Mouse (Mus musculus) limb, embryonic 14.5 days (tissue): Measurements from ENCODE around the gene Gm49380. TPM values are rescaled to one million over a fixed set of nuclear protein-coding genes. Genes with fewer than 3 reads are reported as not detected.

Experiments
- ATAC-seq: fragments of 200-750 bp; cut with Nextera tagmentation; 2 replicates; pipeline ENCODE4 v1.8.0; 2017; ENCODE audit warnings: low read depth, moderate number of reproducible peaks, moderate TSS enrichment; ENCODE audit not compliant: low FRiP score
- DNase-seq: peaks from one replicate; pipeline ENCODE4 v3.0.0-alpha.2; 2015; ENCODE audit warnings: low spot score
- H3K27ac ChIP-seq: fragments of 300-500 bp; sonication (generic); replicated peaks from 2 replicates; pipeline ENCODE4 v1.5.1; 2014; ENCODE audit warnings: low read depth, mild to moderate bottlenecking, low read length, moderate library complexity, mixed read lengths
- H3K27me3 ChIP-seq: fragments of 300-500 bp; sonication (generic); 2 replicates; pipeline ENCODE4 v1.6.1; 2014; ENCODE audit warnings: low read length, mixed read lengths; ENCODE audit not compliant: control insufficient read depth, insufficient read depth
- H3K36me3 ChIP-seq: fragments of 300-500 bp; sonication (generic); 2 replicates; pipeline ENCODE4 v1.6.1; 2014; ENCODE audit warnings: mild to moderate bottlenecking, low read length, moderate library complexity, mixed read lengths; ENCODE audit not compliant: control insufficient read depth, insufficient read depth
- H3K4me1 ChIP-seq: fragments of 300-500 bp; sonication (generic); 2 replicates; pipeline ENCODE4 v1.6.1; 2014; ENCODE audit warnings: antibody characterized with exemption, low read length, mixed read lengths; ENCODE audit not compliant: control insufficient read depth, insufficient read depth
- H3K4me2 ChIP-seq: fragments of 300-500 bp; sonication (generic); replicated peaks from 2 replicates; pipeline ENCODE4 v1.6.1; 2014; ENCODE audit warnings: low read depth, mild to moderate bottlenecking, low read length, moderate library complexity; ENCODE audit not compliant: severe bottlenecking
- H3K4me3 ChIP-seq: fragments of 300-500 bp; sonication (generic); replicated peaks from 2 replicates; pipeline ENCODE4 v1.5.1; 2014; ENCODE audit warnings: low read length
- H3K9ac ChIP-seq: fragments of 300-500 bp; sonication (generic); 2 replicates; pipeline ENCODE4 v1.6.1; 2014; ENCODE audit warnings: mild to moderate bottlenecking, low read depth, low read length, moderate library complexity; ENCODE audit not compliant: severe bottlenecking
- H3K9me3 ChIP-seq: fragments of 300-500 bp; sonication (generic); 2 replicates; pipeline ENCODE4 v1.6.1; 2016; ENCODE audit warnings: low read length; ENCODE audit not compliant: control insufficient read depth
- POLR2A ChIP-seq: fragments of 200-500 bp; IDR thresholded peaks from 2 replicates; pipeline ENCODE4 v1.8.0; 2012; ENCODE audit warnings: inconsistent platforms, mild to moderate bottlenecking, moderate library complexity, borderline replicate concordance; ENCODE audit not compliant: insufficient read depth, insufficient read length; ENCODE audit errors: extremely low read depth
- WGBS: fragments of 180-500 bp; shearing (Covaris S2); extraction: QIAGEN DNeasy Blood & Tissue Kit; methylation state at CpG from one replicate; pipeline ENCODE4 v1.1.7; 2014; 5-methylcytosine and 5-hydroxymethylcytosine counted together
- polyA plus RNA-seq, 2 experiments: library from polyadenylated mRNA; depleted of rRNA in 1 of 2; stranded (reverse) in 1 of 2; unstranded in 1 of 2; fragments of >200 nt; fragmentation: Nextera tagmentation in 1 of 2; extraction: Ambion mirVana in 1 of 2; gene quantifications; 2 replicates each; pipeline versions ENCODE4 v1.2.1 to v1.2.3; 2012 to 2014

Gene Gm49380
- polyA plus RNA-seq, 2 experiments = 0.23 to 0.49 TPM

GRCm38 (mm10) chr9:44052855-44053254 lies 60.4 kb downstream of the Gm49380 start:
- no peaks in the 10 kb centered on the region for H3K36me3 ChIP-seq
- no peak for ATAC-seq
- no peak overlapping the region for H3K9ac ChIP-seq
- H3K4me1 ChIP-seq = no peaks in the 10 kb centered on the region
- no peak overlapping the region for H3K27ac ChIP-seq
- no peak overlapping the region for H3K4me2 ChIP-seq
- 59% methylated on average over 3 of the region's 3 CpGs for WGBS
- TF ChIP-seq POLR2A = no peak
- no peaks in the 10 kb centered on the region for H3K9me3 ChIP-seq
- H3K27me3 ChIP-seq = no peaks in the 10 kb centered on the region
- no peak for DNase-seq
- H3K4me3 ChIP-seq = no peak overlapping the region

GRCm38 (mm10) chr9:44049381-44050165 lies 63.7 kb downstream of the Gm49380 start:
- Histone ChIP-seq H3K27ac (no peak overlapping the region), H3K27me3 (peaks cover 6% of the 10 kb centered on the region), H3K9ac (no peak overlapping the region), H3K4me1 (no peaks in the 10 kb centered on the region), H3K9me3 (no peaks in the 10 kb centered on the region), H3K4me3 (no peak overlapping the region), H3K36me3 (no peaks in the 10 kb centered on the region), H3K4me2 (no peak overlapping the region)
- ATAC-seq (no peak), DNase-seq (no peak)
- WGBS = 83% methylated on average over 8 of the region's 8 CpGs
- no peak for TF ChIP-seq POLR2A

DNA sequence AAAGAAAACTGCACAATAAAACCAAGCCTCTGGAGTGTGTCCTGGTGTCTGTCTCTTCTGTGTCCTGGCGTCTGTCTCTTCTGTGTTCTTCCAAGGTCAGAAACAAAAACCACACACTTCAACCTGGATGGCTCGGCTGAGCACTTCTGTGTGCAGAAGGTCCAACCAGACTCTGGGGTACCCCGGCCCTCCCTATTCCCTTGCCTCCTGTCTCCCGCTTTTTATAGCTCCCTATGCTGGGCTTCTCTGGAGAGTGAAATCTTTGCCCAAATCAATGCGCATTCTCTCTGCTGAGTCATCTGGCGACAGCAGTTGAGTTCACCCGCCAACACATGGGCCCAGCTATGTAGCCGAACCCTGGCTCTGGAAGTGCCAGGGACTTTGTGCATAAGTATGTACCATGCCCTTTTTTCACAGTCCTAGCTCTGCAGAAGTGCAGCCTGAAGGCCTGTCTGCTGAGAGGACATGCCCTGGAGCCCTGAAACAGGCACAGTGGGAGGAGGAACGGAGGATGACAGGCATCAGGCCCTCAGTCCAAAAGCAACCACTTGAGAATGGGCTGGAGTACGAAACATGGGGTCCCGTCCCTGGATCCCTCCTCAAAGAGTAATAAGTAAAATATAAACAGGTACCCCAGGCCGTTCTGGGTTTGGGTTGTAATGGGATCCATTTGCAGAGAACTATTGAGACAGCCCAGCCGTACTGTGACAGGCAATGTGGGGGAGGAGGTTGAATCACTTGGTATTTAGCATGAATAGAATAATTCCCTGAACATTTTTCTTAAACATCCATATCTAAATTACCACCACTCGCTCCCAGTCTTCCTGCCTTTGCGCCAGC lies 64.5 kb downstream of the Gm49380 start:
- Histone ChIP-seq H3K4me2 (no peak overlapping the region), H3K9ac (no peak overlapping the region), H3K36me3 (no peaks in the 10 kb centered on the region), H3K4me1 (0 out of 2 replicates have a peak, but pooled peaks cover 1% of the 10 kb centered on the region), H3K27me3 (peaks cover 14% of the 10 kb centered on the region), H3K27ac (no peak overlapping the region), H3K9me3 (no peaks in the 10 kb centered on the region), H3K4me3 (no peak overlapping the region)
- 66% methylated on average over 15 of the region's 15 CpGs for WGBS
- DNase-seq (no peak), ATAC-seq (no peak)
- no peak for TF ChIP-seq POLR2A

DNA sequence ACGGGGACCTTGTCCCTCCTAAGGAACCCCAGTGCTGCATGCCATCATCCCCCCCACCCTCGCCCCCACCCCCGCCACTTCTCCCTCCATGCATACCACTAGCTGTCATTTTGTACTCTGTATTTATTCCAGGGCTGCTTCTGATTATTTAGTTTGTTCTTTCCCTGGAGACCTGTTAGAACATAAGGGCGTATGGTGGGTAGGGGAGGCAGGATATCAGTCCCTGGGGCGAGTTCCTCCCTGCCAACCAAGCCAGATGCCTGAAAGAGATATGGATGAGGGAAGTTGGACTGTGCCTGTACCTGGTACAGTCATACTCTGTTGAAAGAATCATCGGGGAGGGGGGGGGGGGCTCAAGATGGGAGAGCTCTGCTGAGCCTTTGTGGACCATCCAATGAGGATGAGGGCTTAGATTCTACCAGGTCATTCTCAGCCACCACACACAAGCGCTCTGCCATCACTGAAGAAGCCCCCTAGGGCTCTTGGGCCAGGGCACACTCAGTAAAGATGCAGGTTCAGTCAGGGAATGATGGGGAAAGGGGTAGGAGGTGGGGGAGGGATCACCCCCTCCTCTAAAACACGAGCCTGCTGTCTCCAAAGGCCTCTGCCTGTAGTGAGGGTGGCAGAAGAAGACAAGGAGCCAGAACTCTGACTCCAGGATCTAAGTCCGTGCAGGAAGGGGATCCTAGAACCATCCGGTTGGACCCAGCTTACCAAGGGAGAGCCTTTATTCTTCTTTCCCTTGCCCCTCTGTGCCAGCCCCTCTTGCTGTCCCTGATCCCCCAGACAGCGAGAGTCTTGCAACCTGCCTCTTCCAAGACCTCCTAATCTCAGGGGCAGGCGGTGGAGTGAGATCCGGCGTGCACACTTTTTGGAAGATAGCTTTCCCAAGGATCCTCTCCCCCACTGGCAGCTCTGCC lies 65.5 kb downstream of the Gm49380 start:
- Histone ChIP-seq H3K27ac (no peak overlapping the region), H3K9me3 (no peaks in the 10 kb centered on the region), H3K4me2 (no peak overlapping the region), H3K36me3 (no peaks in the 10 kb centered on the region), H3K4me3 (no peak overlapping the region), H3K9ac (no peak overlapping the region), H3K4me1 (peaks cover 10% of the 10 kb centered on the region; the same call in 1 of the 2 replicates), H3K27me3 (peaks cover 23% of the 10 kb centered on the region)
- no peak for DNase-seq
- ATAC-seq = no peak
- TF ChIP-seq POLR2A = no peak
- 68% methylated on average over 14 of the region's 14 CpGs for WGBS
